Mouse (Mus musculus) forebrain, embryonic 13.5 days (tissue): ENCODE data around the gene Rad50. TPM values are rescaled to one million over a fixed set of nuclear protein-coding genes. Genes with fewer than 3 reads are reported as not detected.

Experiments
- ATAC-seq: fragments of 200-750 bp; cut with Nextera tagmentation; 2 replicates; pipeline ENCODE4 v1.8.0; 2017
- H3K27ac ChIP-seq: fragments of 300-500 bp; sonication (generic); 2 replicates; pipeline ENCODE4 v1.5.1; 2015; ENCODE audit warnings: inconsistent platforms, mild to moderate bottlenecking, moderate library complexity
- H3K27me3 ChIP-seq: fragments of 300-500 bp; sonication (generic); 2 replicates; pipeline ENCODE4 v1.6.1; 2015; ENCODE audit warnings: mild to moderate bottlenecking, inconsistent platforms
- H3K36me3 ChIP-seq: fragments of 300-500 bp; sonication (generic); 2 replicates; pipeline ENCODE4 v1.6.1; 2015; ENCODE audit warnings: mild to moderate bottlenecking, inconsistent platforms; ENCODE audit not compliant: poor library complexity, severe bottlenecking
- H3K4me1 ChIP-seq: fragments of 300-500 bp; sonication (generic); 2 replicates; pipeline ENCODE4 v1.6.1; 2015; ENCODE audit warnings: inconsistent platforms
- H3K4me2 ChIP-seq: fragments of 300-500 bp; sonication (generic); 2 replicates; pipeline ENCODE4 v1.6.1; 2015; ENCODE audit warnings: inconsistent platforms, mild to moderate bottlenecking, moderate library complexity
- H3K4me3 ChIP-seq: fragments of 300-500 bp; sonication (generic); 2 replicates; pipeline ENCODE4 v1.5.1; 2015; ENCODE audit warnings: mild to moderate bottlenecking, inconsistent platforms
- H3K9ac ChIP-seq: fragments of 300-500 bp; sonication (generic); 2 replicates; pipeline ENCODE4 v1.6.1; 2015; ENCODE audit warnings: mild to moderate bottlenecking, inconsistent platforms
- H3K9me3 ChIP-seq: fragments of 300-500 bp; sonication (generic); replicated peaks from 2 replicates; pipeline ENCODE4 v1.6.1; 2016; ENCODE audit warnings: inconsistent platforms
- WGBS: fragments of 180-500 bp; shearing (Covaris S2); methylation state at CpG from one replicate; pipeline ENCODE4 v1.1.7; 2015; 5-methylcytosine and 5-hydroxymethylcytosine counted together
- polyA plus RNA-seq: library from polyadenylated mRNA; unstranded; fragments of >200 nt; fragmentation: Nextera tagmentation; extraction: Ambion mirVana; gene quantifications from 2 replicates; pipeline ENCODE4 v1.2.1, GENCODE M21; 2015

Gene Rad50
- polyA plus RNA-seq, 1 experiment from 2014 or later: 17.7 TPM

DNA sequence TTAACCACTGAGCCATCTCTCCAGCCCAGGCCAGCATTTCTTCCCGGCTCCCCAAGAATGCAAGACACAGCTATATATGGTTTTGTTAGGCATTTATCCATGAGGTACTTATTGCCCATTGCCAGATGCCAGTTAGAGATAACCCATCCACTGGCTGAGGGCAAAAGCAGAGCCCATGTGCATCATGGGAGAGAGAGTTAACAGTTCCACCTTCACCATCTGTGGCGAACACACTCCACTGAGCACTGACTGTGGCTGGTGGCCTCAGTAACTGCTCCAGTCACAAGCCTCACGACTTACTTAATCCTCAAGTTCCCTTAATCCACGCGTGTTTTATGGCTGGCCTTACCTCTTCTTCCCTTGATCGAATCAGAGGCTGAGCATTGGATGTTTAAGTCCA lies 97.9 kb downstream of the Rad50 start:
- 0 out of 2 replicates have a peak, but pooled peaks cover 3% of the 10 kb centered on the region for H3K36me3 ChIP-seq
- H3K27ac ChIP-seq: no peak overlapping the region
- 81% methylated on average over 6 of the region's 6 CpGs for WGBS
- H3K27me3 ChIP-seq: no peaks in the 10 kb centered on the region
- H3K9me3 ChIP-seq: no peaks in the 10 kb centered on the region
- no peak for ATAC-seq
- H3K4me3 ChIP-seq: no peak overlapping the region
- peaks cover 7% of the 10 kb centered on the region for H3K4me1 ChIP-seq
- H3K4me2 ChIP-seq: no peak overlapping the region
- no peak overlapping the region for H3K9ac ChIP-seq

DNA sequence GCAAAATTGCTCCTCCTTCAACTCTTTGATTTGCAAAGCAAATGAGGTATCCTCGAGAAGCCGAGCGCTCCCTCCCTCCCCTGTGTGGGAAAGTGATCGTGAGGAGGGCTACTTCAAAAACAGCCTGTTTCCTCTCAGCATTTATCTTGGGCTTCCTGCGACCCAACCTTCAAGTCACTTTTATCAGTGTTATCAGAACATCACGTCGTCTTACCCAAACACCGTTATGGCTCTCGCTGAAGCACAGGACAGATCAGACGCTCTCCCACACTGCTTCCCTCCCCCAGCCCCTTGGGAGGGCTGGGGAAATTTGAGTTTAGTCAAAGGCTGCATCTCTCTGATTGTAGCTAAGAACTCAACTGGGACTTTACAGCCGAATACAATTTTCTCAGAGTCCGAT lies 101.5 kb downstream of the Rad50 start:
- Histone ChIP-seq H3K9me3 (no peaks in the 10 kb centered on the region), H3K4me3 (no peak overlapping the region), H3K4me2 (peak overlapping the region; percentile 31), H3K9ac (no peak overlapping the region), H3K27ac (no peak overlapping the region), H3K4me1 (peaks cover 7% of the 10 kb centered on the region), H3K27me3 (no peaks in the 10 kb centered on the region), H3K36me3 (peaks cover 23% of the 10 kb centered on the region)
- 9% methylated on average over 12 of the region's 12 CpGs for WGBS
- no peak for ATAC-seq

DNA sequence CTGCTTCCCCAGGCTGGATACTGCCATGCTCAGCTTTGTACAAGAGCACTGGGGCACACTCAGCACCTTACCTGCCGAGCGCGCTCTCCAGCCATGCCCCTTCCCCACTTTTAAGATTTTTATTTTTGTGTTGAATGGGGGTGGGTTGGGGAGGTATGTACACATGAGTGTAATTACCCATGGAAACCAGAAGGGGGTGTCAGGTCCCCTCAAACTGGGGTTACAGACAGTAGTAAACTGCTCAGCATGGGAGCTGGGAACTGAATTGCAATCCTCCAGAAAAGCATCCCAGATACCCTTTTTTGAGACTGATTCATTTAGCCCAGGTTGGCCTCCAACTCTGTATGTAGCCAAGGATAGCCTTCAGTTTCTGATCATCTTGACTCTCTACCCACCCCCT lies 102.1 kb downstream of the Rad50 start:
- Histone ChIP-seq H3K4me3 (no peak overlapping the region), H3K36me3 (peaks cover 30% of the 10 kb centered on the region), H3K4me2 (no peak overlapping the region), H3K9me3 (no peaks in the 10 kb centered on the region), H3K9ac (no peak overlapping the region), H3K4me1 (peaks cover 7% of the 10 kb centered on the region), H3K27me3 (no peaks in the 10 kb centered on the region), H3K27ac (no peak overlapping the region)
- WGBS: 91% methylated on average over 3 of the region's 3 CpGs
- ATAC-seq: no peak

Other genes with a start within 250 kb of the Rad50 start
- not detected in 2 replicates for gene Gm9837, start 236.8 kb downstream of the Rad50 start, polyA plus RNA-seq
- gene Gm9945, start 227.2 kb downstream of the Rad50 start, polyA plus RNA-seq: not detected in 2 replicates
- 0.97 and 1.1 TPM in 2 replicates for gene Sowaha, start 227.0 kb downstream of the Rad50 start, polyA plus RNA-seq
- gene Sept8, start 188.1 kb downstream of the Rad50 start, polyA plus RNA-seq: 17.1 and 17.9 TPM in 2 replicates
- 199 and 202 TPM in 2 replicates for gene Kif3a, start 139.9 kb downstream of the Rad50 start, polyA plus RNA-seq
- 1.8 and 2.9 TPM in 2 replicates for gene Il4, start 88.7 kb downstream of the Rad50 start, polyA plus RNA-seq
- gene Il13, start 72.6 kb downstream of the Rad50 start, polyA plus RNA-seq: not detected in 2 replicates
- not detected in 2 replicates for gene Il5, start 13.5 kb upstream of the Rad50 start, polyA plus RNA-seq
- gene Irf1, start 62.7 kb upstream of the Rad50 start, polyA plus RNA-seq: 2.6 and 2.7 TPM in 2 replicates
- not detected in 2 replicates for gene Gm17334, start 65.9 kb upstream of the Rad50 start, polyA plus RNA-seq
- 0.41 TPM in 1 of 2 replicates, not detected in the other for gene Gm12216, start 151.9 kb upstream of the Rad50 start, polyA plus RNA-seq
- gene Slc22a5, start 184.3 kb upstream of the Rad50 start, polyA plus RNA-seq: 6.9 and 8.7 TPM in 2 replicates